Mouse (Mus musculus) urinary bladder, postnatal 14 days (tissue): Measurements from ENCODE around the gene Olfr90.

ENCODE experiments used
- DNase-seq: peaks from one replicate; pipeline ENCODE4 v3.0.0; 2021; ENCODE audit warnings: low spot score

Olfr90 gene

GRCm38 (mm10) chr17:37061435-37061834 is 26.9 kb downstream of the Olfr90 start:
- no peak for DNase-seq

GRCm38 (mm10) chr17:37056957-37057356 is 31.3 kb downstream of the Olfr90 start:
- DNase-seq: no peak

- DNase-seq: no peak
Measured at GRCm38 (mm10) chr17:37051745-37052144, 36.6 kb downstream of the Olfr90 start.

- no peak for DNase-seq
Measured at GRCm38 (mm10) chr17:37050876-37051275, 37.4 kb downstream of the Olfr90 start.

DNA sequence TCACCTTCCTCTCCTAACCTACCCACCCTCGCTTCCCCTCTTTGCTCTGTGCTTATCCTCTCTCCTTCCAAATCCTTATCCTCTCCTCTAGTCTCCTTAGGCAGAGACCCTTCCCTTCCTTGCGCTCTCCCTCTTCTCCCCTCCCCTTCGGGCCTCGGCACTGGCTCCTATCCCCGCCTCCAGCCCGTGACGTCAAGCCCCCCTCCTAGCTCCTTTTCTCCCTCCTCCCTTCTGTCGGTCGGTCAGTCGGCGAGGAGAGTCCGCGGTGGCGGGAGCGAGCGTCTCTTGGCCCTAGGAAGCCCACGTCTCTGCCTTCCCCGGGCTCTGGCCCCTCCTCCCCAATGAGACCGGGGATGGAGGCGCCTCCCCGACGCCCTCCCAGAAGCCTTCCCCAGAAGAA is 37.9 kb downstream of the Olfr90 start:
- DNase-seq: peak; percentile 85

GRCm38 (mm10) chr17:37049570-37050310 is 38.6 kb downstream of the Olfr90 start:
- peak; percentile 75 for DNase-seq

- no peak for DNase-seq
Measured at GRCm38 (mm10) chr17:37048383-37048782, 39.9 kb downstream of the Olfr90 start.

- DNase-seq: no peak
Measured at GRCm38 (mm10) chr17:37047981-37048380, 40.3 kb downstream of the Olfr90 start.

DNA sequence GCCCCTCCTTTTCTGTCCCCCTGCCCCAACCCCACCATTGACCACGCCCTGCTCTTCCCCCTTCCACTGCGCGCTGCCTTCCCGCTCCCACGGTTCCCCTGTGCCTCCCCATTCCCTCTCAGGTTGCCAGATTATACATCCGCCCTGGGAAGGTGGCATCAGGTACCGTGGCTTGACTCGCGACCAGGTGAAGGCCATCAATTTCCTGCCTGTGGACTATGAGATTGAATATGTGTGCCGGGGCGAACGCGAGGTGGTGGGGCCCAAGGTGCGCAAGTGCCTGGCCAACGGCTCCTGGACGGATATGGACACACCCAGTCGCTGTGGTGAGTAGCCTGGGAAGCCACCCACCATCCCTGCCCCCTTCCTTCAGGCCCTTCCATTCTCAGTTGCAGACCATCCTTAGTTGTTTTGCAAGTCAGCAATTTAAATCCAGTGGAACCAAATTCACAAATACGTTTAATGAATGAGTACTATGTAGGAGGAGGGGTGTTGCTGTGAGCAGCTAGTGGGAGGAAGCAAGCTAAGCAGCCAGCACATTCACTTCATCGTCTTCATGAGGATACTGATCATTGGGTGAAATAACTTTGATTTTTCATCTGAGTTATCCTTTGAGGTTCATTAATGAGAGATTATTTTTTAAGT is 40.8 kb downstream of the Olfr90 start:
- DNase-seq: no peak

DNA sequence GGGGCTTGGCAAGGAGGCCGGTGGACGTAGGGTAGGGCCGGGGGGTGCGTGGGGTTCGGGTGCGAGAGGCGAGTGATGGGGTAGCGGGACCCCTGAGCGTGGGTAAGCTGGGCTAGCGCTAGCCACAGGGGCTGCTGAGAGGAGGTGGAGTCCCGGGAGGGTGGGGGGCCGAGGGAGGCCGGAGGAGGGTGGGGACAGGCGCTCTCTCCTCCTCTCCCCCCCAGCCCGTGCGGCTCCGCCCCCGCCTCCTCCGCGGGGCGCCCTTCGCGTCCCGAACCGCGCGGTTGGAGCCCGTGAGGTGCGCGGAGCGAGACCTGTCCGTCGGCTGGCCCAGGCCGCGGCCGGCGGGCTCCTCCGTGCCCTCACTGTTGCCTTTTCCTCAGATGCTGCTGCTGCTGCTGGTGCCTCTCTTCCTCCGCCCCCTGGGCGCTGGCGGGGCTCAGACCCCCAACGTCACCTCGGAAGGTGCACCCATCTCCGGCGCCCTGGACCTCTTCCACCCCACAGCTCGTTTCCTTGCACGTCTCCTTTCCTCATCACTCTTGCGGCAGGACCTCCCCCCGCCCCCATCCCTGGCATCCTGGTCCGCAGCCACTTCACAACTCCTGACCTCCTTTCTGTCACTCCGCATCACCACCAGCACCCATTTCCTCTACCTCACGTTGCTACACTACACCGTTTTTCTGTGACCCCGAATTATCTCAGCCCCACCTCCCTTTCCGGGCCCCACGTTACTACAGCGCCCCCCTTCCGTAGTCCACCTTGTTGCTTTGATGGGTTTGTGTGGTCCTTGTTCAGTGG is 41.8 kb downstream of the Olfr90 start:
- peak; percentile 65 for DNase-seq

DNA sequence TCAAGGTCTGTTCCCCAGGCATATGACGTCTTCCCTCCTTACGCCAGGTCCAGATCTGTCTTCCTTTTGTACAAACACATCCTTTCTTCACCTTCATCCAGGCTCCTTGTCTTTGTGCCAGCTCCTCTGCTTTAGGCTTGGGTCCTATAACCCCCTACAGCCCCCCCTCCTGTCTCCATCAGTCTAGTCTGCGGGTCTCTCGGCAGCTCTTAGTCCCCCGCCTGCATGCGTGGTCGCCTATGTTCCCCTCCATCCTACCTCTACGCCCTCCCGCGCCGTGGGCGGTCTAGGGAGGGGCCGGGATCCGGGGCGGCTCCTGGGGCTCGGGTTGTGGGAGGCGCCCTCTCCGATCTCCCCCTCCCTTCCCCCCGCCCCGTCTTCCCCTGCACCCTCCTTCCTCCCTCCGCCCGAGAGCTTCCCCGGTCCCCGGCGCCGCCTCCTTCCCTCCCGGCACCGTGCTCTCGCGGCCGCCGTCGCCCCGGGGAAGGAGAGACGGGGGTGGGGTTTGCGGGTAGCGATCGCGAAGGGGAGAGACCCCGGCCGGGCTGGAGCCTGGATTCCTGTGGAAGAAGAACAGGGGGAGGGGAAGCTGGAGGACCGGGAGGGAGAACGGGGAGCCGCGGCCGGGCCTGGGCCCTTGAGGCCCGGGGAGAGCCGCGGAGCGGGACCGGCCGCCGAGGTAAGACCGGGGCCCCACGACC is 42.5 kb downstream of the Olfr90 start, which contains the start of gene Gabbr1:
Gabbr1 (plus strand) TSS at position 356 of the 701 bp plus-strand sequence.
- DNase-seq: peak; percentile 82

- peak; percentile 22 for DNase-seq
Measured at GRCm38 (mm10) chr17:37044651-37045244, 43.6 kb downstream of the Olfr90 start.

DNA sequence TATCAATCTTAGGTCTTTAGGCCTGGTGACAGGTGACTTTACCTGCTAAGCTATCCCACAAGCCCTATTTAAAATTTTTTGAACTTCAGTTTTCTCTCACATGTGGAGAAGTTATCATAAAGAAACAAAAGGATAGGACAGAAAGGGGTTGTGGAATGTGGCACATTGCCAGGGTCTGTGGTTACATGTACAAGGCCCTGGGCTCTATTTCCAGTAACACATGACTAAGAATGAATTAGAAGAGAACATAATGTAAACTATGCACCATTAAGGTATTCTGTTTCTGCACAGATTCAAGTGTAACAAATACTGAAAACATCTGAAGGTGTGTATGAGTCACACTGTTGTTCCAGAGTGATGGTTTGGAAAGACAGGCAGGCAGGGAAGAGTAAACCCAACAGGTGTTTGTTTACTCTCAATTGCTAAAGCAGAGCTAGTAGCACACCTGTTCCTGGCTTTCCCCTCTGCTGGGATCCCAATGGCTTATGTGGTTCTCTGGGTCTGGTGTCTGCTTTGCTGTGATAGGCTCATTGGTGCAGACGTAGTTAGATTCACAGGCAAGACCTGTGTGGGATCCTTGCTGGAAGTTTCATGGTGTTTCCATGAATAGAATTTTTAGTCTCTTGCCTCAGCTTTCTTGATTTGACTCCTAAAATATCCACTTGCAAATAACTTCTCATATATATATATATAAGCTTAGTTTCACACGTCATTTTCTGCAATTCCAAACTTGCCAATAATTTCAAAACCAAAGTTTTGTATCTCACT is 49.0 kb downstream of the Olfr90 start:
- DNase-seq: no peak
